Mouse (Mus musculus) liver, postnatal 0 days (tissue): ENCODE measurements around the gene Zfp654.

Experiments
- CTCF ChIP-seq: sonication (generic); IDR thresholded peaks from 2 replicates; pipeline ENCODE4 v1.5.1; 2016; ENCODE audit warnings: antibody characterized with exemption, low read depth
- EP300 ChIP-seq: IDR thresholded peaks from 2 replicates; pipeline ENCODE4 v1.6.1; 2016; ENCODE audit warnings: antibody characterized with exemption, low read depth, mild to moderate bottlenecking

DNA sequence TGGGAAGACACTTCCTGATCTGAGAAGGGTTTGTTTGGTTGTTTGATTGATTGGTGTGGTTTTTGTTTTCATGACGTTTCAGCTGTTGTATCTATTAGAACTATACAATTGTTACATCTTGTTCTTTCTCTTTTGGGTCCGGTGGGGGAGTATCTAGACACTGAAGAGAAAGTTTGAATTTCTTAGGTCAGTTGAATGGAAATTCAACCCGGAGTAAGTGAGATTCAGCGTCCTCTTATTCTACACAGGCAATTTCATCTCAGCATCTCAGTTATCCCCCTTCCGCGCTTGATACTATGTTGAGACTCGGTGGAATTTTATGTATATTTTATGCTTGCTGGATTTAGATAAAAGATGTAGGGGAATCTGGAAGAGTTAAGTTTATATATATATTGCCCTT, 21.4 kb upstream of the Zfp654 start:
- TF ChIP-seq CTCF (no peak), EP300 (no peak)
